Mouse (Mus musculus): ENCODE results near the gene Lrrc34.

GRCm38 (mm10) chr3:30593719-30594485, 53.8 kb downstream of the Lrrc34 start:
- TF ChIP-seq CTCF (conservative IDR thresholded peaks at IDR 0.05; ENCODE audit: low read length), result peak; percentile 21
- TF ChIP-seq NANOG (IDR thresholded peaks at IDR 0.05; ENCODE audit: borderline replicate concordance, low read length), result no peak
- no peak for TF ChIP-seq POU5F1 (IDR thresholded peaks at IDR 0.05; ENCODE audit: borderline replicate concordance, low read length)
